Mouse (Mus musculus) liver, embryonic 12.5 days (tissue): ENCODE measurements around the gene Psmb5. TPM values are rescaled to one million over a fixed set of nuclear protein-coding genes. Genes with fewer than 3 reads are reported as not detected.
A peak's percentile ranks its signal among the peaks of the same experiment; 100 is the strongest.

Experiments used
- ATAC-seq: fragments of 200-750 bp; cut with Nextera tagmentation; 2 replicates; pipeline ENCODE4 v1.8.0; 2017; ENCODE audit warnings: moderate number of reproducible peaks, mild to moderate bottlenecking, moderate library complexity
- H3K27ac ChIP-seq: fragments of 300-500 bp; sonication (generic); 2 replicates; pipeline ENCODE4 v1.5.1; 2016; ENCODE audit warnings: mild to moderate bottlenecking
- H3K27me3 ChIP-seq: fragments of 300-500 bp; sonication (generic); replicated peaks from 2 replicates; pipeline ENCODE4 v1.6.1; 2016; ENCODE audit warnings: mild to moderate bottlenecking, moderate library complexity
- H3K36me3 ChIP-seq: fragments of 300-500 bp; sonication (generic); 2 replicates; pipeline ENCODE4 v1.6.1; 2016; ENCODE audit warnings: mild to moderate bottlenecking, moderate library complexity
- H3K4me1 ChIP-seq: fragments of 300-500 bp; sonication (generic); 2 replicates; pipeline ENCODE4 v1.6.1; 2016
- H3K4me2 ChIP-seq: fragments of 300-500 bp; sonication (generic); 2 replicates; pipeline ENCODE4 v1.6.1; 2016; ENCODE audit warnings: mild to moderate bottlenecking, moderate library complexity
- H3K4me3 ChIP-seq: fragments of 300-500 bp; sonication (generic); 2 replicates; pipeline ENCODE4 v1.5.1; 2016; ENCODE audit warnings: mild to moderate bottlenecking, moderate library complexity
- H3K9ac ChIP-seq: fragments of 300-500 bp; sonication (generic); 2 replicates; pipeline ENCODE4 v1.6.1; 2016; ENCODE audit warnings: mild to moderate bottlenecking, moderate library complexity
- H3K9me3 ChIP-seq: fragments of 300-500 bp; sonication (generic); replicated peaks from 2 replicates; pipeline ENCODE4 v1.6.1; 2016; ENCODE audit warnings: mild to moderate bottlenecking, moderate library complexity
- WGBS: fragments of 180-500 bp; shearing (Covaris S2); methylation state at CpG from one replicate; pipeline ENCODE4 v1.1.7; 2016; ENCODE audit not compliant: insufficient replicate concordance; 5-methylcytosine and 5-hydroxymethylcytosine counted together
- polyA plus RNA-seq: library from polyadenylated mRNA; unstranded; fragments of >200 nt; fragmentation: Nextera tagmentation; extraction: Ambion mirVana; gene quantifications from 2 replicates; pipeline ENCODE4 v1.2.1, GENCODE M21; 2016

Psmb5 gene
- polyA plus RNA-seq, 1 experiment from 2014 or later, result 292 TPM

DNA sequence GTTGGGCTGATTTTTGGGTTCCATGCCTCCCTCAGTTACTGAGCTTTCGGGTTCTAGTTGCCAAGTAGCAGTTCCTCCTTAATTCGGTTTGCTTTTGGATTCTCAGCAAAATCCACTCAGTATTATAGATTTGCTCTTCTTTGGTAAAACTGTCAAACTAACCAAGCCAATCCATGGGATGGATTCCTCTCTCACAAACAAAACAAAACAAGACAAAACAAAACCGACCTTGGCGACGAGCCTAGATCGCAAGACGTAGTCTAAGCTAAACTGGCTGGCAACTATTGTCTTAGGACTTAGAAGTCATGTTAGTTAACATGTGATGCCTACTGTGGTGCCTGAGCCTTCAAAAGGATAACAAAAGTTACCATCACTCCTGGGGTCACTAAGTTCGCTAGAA is 14.1 kb downstream of the Psmb5 start:
- 0 out of 2 replicates have a peak overlapping the region, but pooled peaks have one; percentile 40 for H3K9ac ChIP-seq
- H3K4me2 ChIP-seq, result peak overlapping the region; percentile 89
- H3K4me1 ChIP-seq, result peaks cover 38% of the 10 kb centered on the region
- peaks cover 4% of the 10 kb centered on the region; the same call in 1 of the 2 replicates for H3K36me3 ChIP-seq
- peak overlapping the region; percentile 69 for H3K4me3 ChIP-seq
- WGBS, result 76% methylated on average over 8 of the region's 8 CpGs
- peak overlapping the region; percentile 94 for H3K27ac ChIP-seq
- no peak for ATAC-seq
- no peaks in the 10 kb centered on the region for H3K27me3 ChIP-seq
- H3K9me3 ChIP-seq, result no peaks in the 10 kb centered on the region

DNA sequence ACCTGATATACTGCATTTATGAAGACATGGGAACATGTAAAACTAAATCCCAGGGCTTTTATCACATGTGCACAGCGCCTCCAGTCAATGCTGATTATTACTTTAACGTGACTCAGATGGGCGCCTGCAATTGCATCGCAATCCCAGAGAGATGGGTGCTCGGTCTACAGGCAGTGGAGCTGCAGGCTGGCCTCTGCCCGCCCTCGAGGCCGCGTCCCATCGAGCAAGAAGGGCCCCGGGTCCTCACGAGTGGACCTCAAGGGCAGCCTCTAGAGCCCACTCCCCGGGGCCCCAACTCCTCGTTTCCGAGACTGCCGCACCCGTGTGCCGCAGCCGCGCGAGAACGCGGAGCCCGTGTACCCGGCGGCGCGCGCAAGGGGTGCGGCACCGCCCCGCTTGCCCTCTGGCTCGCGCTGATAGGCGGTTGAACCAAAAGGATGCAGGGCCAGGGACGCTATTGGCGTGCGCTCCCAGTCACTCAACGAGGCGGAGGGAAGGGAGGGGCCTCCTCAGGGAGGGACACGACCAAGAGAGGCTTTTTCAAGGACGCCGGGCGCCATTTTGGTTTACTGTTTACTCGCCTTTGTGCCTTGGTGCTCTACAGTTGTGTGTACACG is 14.7 kb downstream of the Psmb5 start:
- Histone ChIP-seq H3K4me3 (peak overlapping the region; percentile 69), H3K27ac (peak overlapping the region; percentile 94), H3K4me2 (peak overlapping the region; percentile 89), H3K9ac (peak overlapping the region; percentile 75), H3K4me1 (peaks cover 38% of the 10 kb centered on the region), H3K27me3 (no peaks in the 10 kb centered on the region), H3K36me3 (peaks cover 4% of the 10 kb centered on the region; the same call in 1 of the 2 replicates), H3K9me3 (no peaks in the 10 kb centered on the region)
- peak; percentile 99 for ATAC-seq
- 1% methylated on average over 46 of the region's 46 CpGs for WGBS

DNA sequence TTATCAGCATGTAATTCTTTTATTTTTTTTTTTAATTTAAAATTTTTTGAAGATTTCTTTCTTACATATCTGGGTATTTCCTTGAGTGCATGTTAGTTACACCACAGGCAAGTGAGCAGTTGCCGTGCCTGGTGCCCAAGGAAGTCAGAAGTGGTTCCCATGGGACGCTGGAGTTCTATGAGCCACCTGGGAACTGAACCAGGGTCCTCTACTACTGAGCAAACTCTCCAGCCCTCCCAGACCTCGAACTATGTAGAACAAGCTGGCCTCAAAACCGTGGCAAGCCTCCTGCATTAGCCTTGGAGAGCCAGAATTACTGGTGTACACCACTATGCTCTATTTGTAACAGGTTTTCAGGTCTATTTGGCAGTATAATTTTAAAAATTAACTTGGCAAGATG is 15.2 kb downstream of the Psmb5 start:
- Histone ChIP-seq H3K9me3 (no peaks in the 10 kb centered on the region), H3K4me3 (peak overlapping the region; percentile 69), H3K27me3 (no peaks in the 10 kb centered on the region), H3K4me2 (peak overlapping the region; percentile 89), H3K36me3 (peaks cover 4% of the 10 kb centered on the region; the same call in 1 of the 2 replicates), H3K4me1 (peaks cover 38% of the 10 kb centered on the region), H3K9ac (peak overlapping the region; percentile 75), H3K27ac (peak overlapping the region; percentile 94)
- no peak for ATAC-seq
- 36% methylated on average over 4 of the region's 4 CpGs for WGBS

DNA sequence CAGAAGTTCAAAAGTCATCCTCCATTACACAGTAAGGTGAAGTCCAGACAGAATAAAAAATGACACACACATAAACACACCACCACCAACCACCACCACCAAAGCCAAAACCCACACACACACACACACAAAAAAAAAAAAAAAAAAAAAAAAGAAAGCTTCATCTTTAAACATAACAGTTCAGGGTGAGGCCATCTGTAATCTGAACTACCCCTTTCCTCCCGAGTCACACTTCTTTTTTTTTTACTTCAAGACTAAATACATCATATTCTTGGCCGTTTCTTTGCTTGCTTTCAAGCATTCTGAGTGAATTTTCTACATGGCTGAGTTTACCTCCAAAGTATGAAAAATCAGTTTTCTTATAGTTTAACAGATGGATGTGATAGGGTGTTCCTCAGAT is 16.2 kb downstream of the Psmb5 start:
- H3K4me3 ChIP-seq, result no peak overlapping the region
- H3K4me2 ChIP-seq, result no peak overlapping the region
- peaks cover 38% of the 10 kb centered on the region for H3K4me1 ChIP-seq
- no peak overlapping the region for H3K9ac ChIP-seq
- peaks cover 4% of the 10 kb centered on the region; the same call in 1 of the 2 replicates for H3K36me3 ChIP-seq
- peak overlapping the region; percentile 94; the same call in 1 of the 2 replicates for H3K27ac ChIP-seq
- no peaks in the 10 kb centered on the region for H3K9me3 ChIP-seq
- H3K27me3 ChIP-seq, result no peaks in the 10 kb centered on the region
- ATAC-seq, result no peak
- 59% methylated on average over 2 of the region's 2 CpGs for WGBS

DNA sequence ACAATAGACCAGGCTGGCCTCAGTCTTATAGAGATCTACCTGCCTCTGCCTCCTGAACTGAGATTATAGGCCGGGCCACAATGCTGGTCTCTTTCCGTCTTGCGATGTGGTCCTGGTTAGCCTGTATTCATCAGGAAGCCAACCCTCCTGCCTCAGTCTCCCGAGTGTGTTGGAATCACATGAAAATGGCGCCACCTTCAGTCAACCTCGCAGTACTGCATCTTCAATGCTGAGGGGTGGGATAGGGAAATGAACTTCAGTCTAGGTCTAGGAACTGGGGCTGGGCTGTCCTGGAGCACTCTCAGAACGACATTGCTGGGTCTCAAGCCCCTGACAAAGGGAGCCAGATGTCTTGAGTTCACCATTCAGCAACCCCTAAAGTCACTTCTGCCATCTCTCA is 20.7 kb downstream of the Psmb5 start:
- H3K9ac ChIP-seq, result no peak overlapping the region
- H3K4me1 ChIP-seq, result peaks cover 17% of the 10 kb centered on the region
- H3K4me3 ChIP-seq, result no peak overlapping the region
- 55% methylated on average over 7 of the region's 7 CpGs for WGBS
- peaks cover 28% of the 10 kb centered on the region for H3K36me3 ChIP-seq
- 0 out of 2 replicates have a peak, but pooled peaks cover 5% of the 10 kb centered on the region for H3K9me3 ChIP-seq
- no peak overlapping the region for H3K4me2 ChIP-seq
- H3K27me3 ChIP-seq, result no peaks in the 10 kb centered on the region
- no peak for ATAC-seq
- H3K27ac ChIP-seq, result no peak overlapping the region

DNA sequence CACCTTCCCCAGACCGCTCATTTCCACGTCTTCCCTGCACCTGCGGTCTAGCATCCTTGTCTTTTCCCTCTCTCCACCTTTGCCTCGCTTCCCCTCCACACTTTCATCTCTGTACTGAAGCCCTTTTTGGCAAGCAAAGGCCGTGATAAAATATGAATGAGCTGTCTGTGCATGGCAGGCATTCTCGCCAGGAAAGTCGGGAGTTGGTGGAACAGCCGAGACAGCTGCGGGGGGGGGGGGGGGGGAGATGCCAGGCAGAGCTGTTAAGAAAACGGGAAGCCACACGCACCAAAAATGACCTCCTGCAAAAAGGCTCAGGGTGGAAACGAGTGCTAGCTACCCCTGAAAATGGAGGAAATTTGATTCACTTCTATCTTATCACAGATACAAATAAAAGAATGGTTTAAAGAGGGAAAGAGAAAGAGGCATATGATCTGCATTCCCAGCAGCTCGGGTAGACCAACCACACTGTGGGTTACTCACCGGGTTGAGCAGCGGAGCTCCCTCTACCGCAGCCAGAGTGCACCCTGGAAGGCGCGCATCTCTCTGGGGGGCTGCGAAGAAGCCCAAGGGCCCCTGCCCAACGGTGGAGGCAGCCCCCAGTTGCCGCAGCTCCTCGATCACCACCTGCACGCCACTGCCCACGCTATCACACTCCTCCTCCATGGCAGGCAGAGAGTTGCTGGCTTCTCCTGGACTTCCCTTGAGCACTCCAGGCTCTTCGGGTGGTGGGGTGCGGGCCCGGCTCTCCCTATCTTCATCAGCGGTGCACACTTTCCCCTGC is 23.0 kb downstream of the Psmb5 start:
- no peak overlapping the region for H3K4me2 ChIP-seq
- WGBS, result 69% methylated on average over 27 of the region's 28 CpGs

DNA sequence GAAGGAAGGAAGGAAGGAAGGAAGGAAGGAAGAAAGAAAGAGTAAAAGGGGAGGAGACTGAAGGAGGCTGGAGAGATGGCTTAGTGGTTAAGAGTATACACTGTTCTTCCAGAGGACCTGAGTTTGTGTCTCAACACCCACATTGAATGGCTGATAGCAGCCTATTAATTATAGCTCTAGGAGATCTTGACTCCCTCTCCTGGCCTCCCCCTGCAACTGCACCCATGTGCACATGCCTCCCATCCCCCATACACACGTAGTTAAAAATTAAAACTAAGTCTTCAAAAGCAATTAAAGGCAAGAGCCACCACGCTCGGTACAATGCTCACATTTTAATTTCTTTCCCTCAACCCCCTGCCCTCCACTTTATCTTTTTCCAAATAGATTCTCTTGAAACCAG is 23.8 kb downstream of the Psmb5 start:
- 0 out of 2 replicates have a peak, but pooled peaks cover 5% of the 10 kb centered on the region for H3K9me3 ChIP-seq
- no peak overlapping the region for H3K27ac ChIP-seq
- H3K4me1 ChIP-seq, result peaks cover 21% of the 10 kb centered on the region
- WGBS, result 81% methylated on average over 3 of the region's 3 CpGs
- H3K27me3 ChIP-seq, result no peaks in the 10 kb centered on the region
- no peak overlapping the region for H3K9ac ChIP-seq
- no peak overlapping the region for H3K4me2 ChIP-seq
- H3K36me3 ChIP-seq, result peaks cover 24% of the 10 kb centered on the region
- no peak overlapping the region for H3K4me3 ChIP-seq
- no peak for ATAC-seq

More for the DNA sequence above, 23.0 kb downstream of the Psmb5 start:
- Histone ChIP-seq H3K9me3 (0 out of 2 replicates have a peak, but pooled peaks cover 5% of the 10 kb centered on the region), H3K36me3 (peaks cover 28% of the 10 kb centered on the region), H3K27ac (no peak overlapping the region), H3K4me3 (no peak overlapping the region), H3K4me1 (peaks cover 14% of the 10 kb centered on the region), H3K27me3 (no peaks in the 10 kb centered on the region), H3K9ac (no peak overlapping the region)
- 0 out of 2 replicates have a peak, but pooled peaks have one; percentile 17 for ATAC-seq

DNA sequence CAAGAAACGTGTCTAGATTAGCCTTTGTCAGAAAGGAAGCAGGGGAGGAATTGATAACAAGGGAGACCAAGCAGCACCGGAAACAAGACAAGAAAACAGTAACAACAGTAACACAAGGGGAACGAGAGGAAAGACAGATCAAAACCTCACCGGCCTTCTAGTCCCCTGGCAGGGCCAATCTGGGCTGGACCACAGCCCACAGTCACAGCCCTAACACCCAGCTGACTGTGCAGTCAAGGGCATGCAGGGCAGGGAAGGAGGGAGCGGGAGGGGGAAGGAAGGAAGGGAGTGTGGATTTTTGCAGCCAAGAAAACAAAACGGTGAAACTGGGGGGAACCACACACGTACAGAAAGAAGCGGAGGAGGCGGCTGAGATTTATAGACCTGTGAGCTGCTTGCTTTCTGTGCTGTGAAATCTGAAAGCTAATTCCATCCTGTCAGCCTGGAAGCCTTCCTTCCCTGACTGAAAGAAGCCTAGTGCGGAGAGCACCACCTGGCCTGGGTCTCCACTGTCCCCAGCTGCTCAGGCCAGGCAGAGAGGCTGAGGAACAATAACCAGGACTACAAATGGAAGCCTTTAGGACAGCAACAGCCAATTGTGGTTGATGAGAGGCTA is 25.4 kb downstream of the Psmb5 start:
- H3K4me2 ChIP-seq, result no peak overlapping the region
- 25% methylated on average over 10 of the region's 10 CpGs for WGBS
- 0 out of 2 replicates have a peak, but pooled peaks have one; percentile 36 for ATAC-seq

DNA sequence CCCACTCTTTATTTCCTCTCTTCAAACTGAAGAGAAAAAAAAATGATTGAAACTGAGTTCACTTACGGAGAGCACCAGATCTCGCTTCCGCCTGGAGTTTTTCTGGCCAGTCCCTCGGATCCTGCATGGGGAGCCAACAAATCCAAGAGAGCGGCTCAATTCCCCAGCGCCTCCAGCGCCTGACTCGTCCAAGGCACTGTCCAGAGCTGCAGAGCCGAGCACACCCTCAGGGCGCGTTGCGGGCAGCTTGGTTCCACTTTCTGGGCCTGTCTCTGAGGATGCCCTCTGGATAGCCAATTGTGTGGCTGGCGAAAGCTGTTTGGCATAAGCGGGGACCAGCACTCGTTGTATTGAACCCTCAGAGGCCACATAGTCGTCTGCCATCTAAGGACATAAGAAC is 26.8 kb downstream of the Psmb5 start:
- peaks cover 23% of the 10 kb centered on the region for H3K4me1 ChIP-seq
- no peak overlapping the region for H3K4me3 ChIP-seq
- no peak overlapping the region for H3K9ac ChIP-seq
- H3K4me2 ChIP-seq, result no peak overlapping the region
- WGBS, result 86% methylated on average over 16 of the region's 16 CpGs
- peaks cover 24% of the 10 kb centered on the region for H3K36me3 ChIP-seq
- no peaks in the 10 kb centered on the region for H3K27me3 ChIP-seq
- no peak overlapping the region for H3K27ac ChIP-seq
- H3K9me3 ChIP-seq, result 0 out of 2 replicates have a peak, but pooled peaks cover 5% of the 10 kb centered on the region
- ATAC-seq, result no peak

More for the DNA sequence above, 25.4 kb downstream of the Psmb5 start:
- Histone ChIP-seq H3K4me1 (peaks cover 23% of the 10 kb centered on the region), H3K9ac (no peak overlapping the region), H3K27ac (peak overlapping the region; percentile 27), H3K27me3 (no peaks in the 10 kb centered on the region), H3K9me3 (0 out of 2 replicates have a peak, but pooled peaks cover 5% of the 10 kb centered on the region), H3K36me3 (peaks cover 24% of the 10 kb centered on the region), H3K4me3 (no peak overlapping the region)

DNA sequence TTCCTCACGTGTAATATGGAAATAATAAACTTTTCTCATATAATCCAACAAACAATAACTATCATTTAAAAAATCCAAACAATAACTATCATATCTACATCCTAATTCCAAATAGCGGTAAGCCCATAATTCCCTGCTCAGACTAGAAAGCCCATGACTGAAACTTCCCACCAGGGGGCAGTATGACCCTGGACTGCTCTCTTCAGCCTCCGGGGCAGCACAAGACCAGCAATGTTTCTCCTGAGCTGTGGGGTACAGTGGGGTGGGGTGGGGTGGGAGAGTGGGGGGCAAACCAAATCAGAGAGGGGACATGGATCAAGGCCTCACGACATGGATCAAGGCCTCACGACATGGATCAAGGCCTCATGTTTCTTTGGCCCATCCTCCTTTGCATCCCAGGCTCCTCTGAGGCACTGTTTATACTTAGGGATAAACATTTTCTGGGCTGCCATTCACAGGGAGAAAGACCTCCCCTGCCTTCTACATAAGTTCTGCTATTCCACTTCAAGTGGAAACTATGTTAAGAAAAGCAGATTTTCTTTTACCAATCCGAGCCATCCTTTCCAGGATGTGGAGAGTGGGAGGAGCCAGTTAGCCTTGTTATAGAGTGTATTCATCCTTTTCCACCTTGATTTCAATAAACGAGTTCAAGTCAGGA is 34.0 kb downstream of the Psmb5 start:
- no peak overlapping the region for H3K27ac ChIP-seq
- WGBS, result 43% methylated on average over 7 of the region's 7 CpGs
- peaks cover 10% of the 10 kb centered on the region for H3K4me1 ChIP-seq
- no peak overlapping the region for H3K9ac ChIP-seq
- no peaks in the 10 kb centered on the region for H3K9me3 ChIP-seq
- peaks cover 17% of the 10 kb centered on the region for H3K36me3 ChIP-seq
- no peak overlapping the region for H3K4me3 ChIP-seq
- no peak overlapping the region for H3K4me2 ChIP-seq
- no peak; the same call in 1 of the 2 replicates for ATAC-seq
- H3K27me3 ChIP-seq, result peaks cover 8% of the 10 kb centered on the region

DNA sequence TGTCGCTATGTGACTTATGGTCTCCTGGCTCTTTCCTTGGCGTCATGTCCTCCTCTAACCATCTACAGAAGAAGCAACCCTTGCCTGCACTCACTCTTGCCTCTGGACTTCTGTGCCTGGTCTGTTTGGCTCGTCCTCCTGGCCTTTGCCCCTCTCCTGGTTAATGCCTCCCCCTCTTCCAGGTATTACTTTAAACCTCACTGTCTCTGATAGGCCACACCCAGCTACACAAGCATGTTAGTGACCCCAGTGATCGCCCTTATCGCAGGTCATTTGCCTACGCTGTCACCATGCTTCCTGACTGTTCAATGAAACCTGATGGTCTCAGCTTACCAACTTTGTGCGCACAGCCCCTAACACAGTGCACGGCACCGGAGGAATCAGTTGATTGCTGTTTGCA is 35.3 kb downstream of the Psmb5 start:
- Histone ChIP-seq H3K9me3 (no peaks in the 10 kb centered on the region), H3K27me3 (peaks cover 21% of the 10 kb centered on the region), H3K27ac (0 out of 2 replicates have a peak overlapping the region, but pooled peaks have one; percentile 55), H3K4me2 (no peak overlapping the region), H3K9ac (no peak overlapping the region), H3K4me3 (no peak overlapping the region), H3K36me3 (peaks cover 17% of the 10 kb centered on the region), H3K4me1 (peaks cover 22% of the 10 kb centered on the region)
- 71% methylated on average over 9 of the region's 9 CpGs for WGBS
- peak; percentile 55 for ATAC-seq
